Mouse (Mus musculus) hindbrain, embryonic 10.5 days (tissue): ENCODE results near the gene Cpeb3. TPM values are rescaled to one million over a fixed set of nuclear protein-coding genes. Genes with fewer than 3 reads are reported as not detected.

Experiments used
- DNase-seq: peaks from one replicate; pipeline ENCODE4 v3.0.0-alpha.2; 2017; ENCODE audit warnings: low spot score
- H3K27ac ChIP-seq: fragments of 300-500 bp; sonication (generic); 2 replicates; pipeline ENCODE4 v1.5.1; 2016; ENCODE audit warnings: mild to moderate bottlenecking, moderate library complexity
- H3K27me3 ChIP-seq: fragments of 300-500 bp; sonication (generic); 2 replicates; pipeline ENCODE4 v1.6.1; 2016; ENCODE audit warnings: mild to moderate bottlenecking; ENCODE audit not compliant: poor library complexity, insufficient read depth, severe bottlenecking
- H3K36me3 ChIP-seq: fragments of 300-500 bp; sonication (generic); 2 replicates; pipeline ENCODE4 v1.6.1; 2016; ENCODE audit warnings: mild to moderate bottlenecking, moderate library complexity
- H3K4me1 ChIP-seq: fragments of 300-500 bp; sonication (generic); replicated peaks from 2 replicates; pipeline ENCODE4 v1.6.1; 2016; ENCODE audit warnings: mild to moderate bottlenecking
- H3K4me3 ChIP-seq: fragments of 300-500 bp; sonication (generic); 2 replicates; pipeline ENCODE4 v1.5.1; 2016; ENCODE audit warnings: mild to moderate bottlenecking, moderate library complexity
- H3K9me3 ChIP-seq: fragments of 300-500 bp; sonication (generic); 2 replicates; pipeline ENCODE4 v1.6.1; 2016; ENCODE audit warnings: mild to moderate bottlenecking, moderate library complexity
- WGBS: fragments of 180-500 bp; shearing (Covaris S2); methylation state at CpG from one replicate; pipeline ENCODE4 v1.1.7; 2016; 5-methylcytosine and 5-hydroxymethylcytosine counted together
- polyA plus RNA-seq: library from polyadenylated mRNA; unstranded; fragments of >200 nt; fragmentation: Nextera tagmentation; extraction: Ambion mirVana; gene quantifications from 2 replicates; pipeline ENCODE4 v1.2.1, GENCODE M21; 2016

Gene Cpeb3
- polyA plus RNA-seq, 1 experiment from 2014 or later, result 2.9 TPM

GRCm38 (mm10) chr19:37069243-37069642, 139.2 kb downstream of the Cpeb3 start:
- no peak overlapping the region for H3K27ac ChIP-seq
- no peaks in the 10 kb centered on the region for H3K9me3 ChIP-seq
- WGBS, result 83% methylated on average over 4 of the region's 4 CpGs
- H3K4me3 ChIP-seq, result no peak overlapping the region
- H3K27me3 ChIP-seq, result no peaks in the 10 kb centered on the region
- DNase-seq, result no peak
- no peaks in the 10 kb centered on the region for H3K4me1 ChIP-seq
- no peaks in the 10 kb centered on the region for H3K36me3 ChIP-seq

DNA sequence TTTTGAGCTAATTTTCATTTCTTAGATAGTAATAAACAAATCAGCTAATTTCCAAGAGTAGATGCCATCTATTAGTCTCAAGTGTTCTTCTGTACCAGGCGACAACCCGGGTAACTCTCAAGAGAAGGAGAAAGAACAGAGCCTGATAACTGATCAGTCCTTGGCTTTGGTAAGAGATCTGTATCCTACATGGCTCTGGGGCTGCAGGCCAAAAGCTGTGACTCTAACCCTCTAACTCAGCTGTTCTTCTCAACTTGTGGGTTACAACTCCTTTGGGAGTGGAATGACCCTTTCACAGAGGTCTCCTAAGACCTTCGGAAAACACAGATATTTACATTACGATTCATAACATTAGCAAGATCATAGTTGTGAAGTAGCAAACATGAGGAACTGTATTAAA, 148.3 kb downstream of the Cpeb3 start:
- no peaks in the 10 kb centered on the region for H3K27me3 ChIP-seq
- H3K4me3 ChIP-seq, result no peak overlapping the region
- H3K36me3 ChIP-seq, result no peaks in the 10 kb centered on the region
- no peaks in the 10 kb centered on the region for H3K9me3 ChIP-seq
- no peaks in the 10 kb centered on the region for H3K4me1 ChIP-seq
- DNase-seq, result no peak
- 93% methylated on average over 4 of the region's 4 CpGs for whole genome bisulfite sequencing
- no peak overlapping the region for H3K27ac ChIP-seq

- Histone ChIP-seq H3K27me3 (no peaks in the 10 kb centered on the region), H3K27ac (no peak overlapping the region), H3K4me3 (no peak overlapping the region), H3K9me3 (no peaks in the 10 kb centered on the region), H3K4me1 (no peaks in the 10 kb centered on the region), H3K36me3 (no peaks in the 10 kb centered on the region)
- 69% methylated on average over 2 of the region's 2 CpGs for WGBS
- DNase-seq, result no peak
These were observed 148.8 kb downstream of the Cpeb3 start for GRCm38 (mm10) chr19:37059623-37060022.

DNA sequence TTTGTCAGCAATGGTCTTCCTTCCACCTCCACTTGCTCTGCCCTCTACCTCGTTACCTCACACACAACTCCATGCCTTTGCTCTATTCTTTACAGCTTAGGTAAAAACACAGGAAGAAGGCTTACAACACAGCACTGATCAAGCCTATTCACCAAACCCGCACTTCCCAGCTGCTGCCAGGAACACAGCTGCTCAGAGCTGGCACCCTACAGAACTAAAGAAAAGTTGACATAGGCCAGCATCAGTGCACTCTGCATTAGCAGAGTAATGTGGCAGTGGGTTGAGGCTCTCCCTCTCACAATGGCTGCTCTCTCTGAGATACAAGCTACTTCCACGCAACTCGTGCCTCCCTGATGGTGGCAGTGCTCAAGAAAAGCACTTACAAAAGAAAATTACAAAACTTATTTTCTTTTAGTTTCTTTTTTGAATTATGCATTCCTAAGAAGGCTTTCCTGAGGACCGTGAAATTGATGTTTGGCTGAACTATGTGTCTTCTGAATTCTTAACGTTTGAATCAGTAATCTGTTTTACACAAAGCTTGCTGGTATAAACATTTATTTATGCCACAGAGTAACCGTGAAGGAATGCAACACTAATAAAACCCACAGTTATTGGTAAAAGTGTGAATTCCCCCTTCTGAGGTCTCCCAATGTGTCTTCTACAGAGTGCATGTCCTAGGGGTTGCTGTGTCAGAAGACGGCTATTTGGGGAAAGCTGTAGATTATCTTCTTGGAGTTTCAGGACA, 151.1 kb downstream of the Cpeb3 start:
- DNase-seq, result no peak
- H3K4me1 ChIP-seq, result no peaks in the 10 kb centered on the region
- no peak overlapping the region for H3K4me3 ChIP-seq
- H3K36me3 ChIP-seq, result no peaks in the 10 kb centered on the region
- no peaks in the 10 kb centered on the region for H3K27me3 ChIP-seq
- no peaks in the 10 kb centered on the region for H3K9me3 ChIP-seq
- 77% methylated on average over 8 of the region's 8 CpGs for WGBS
- no peak overlapping the region for H3K27ac ChIP-seq

GRCm38 (mm10) chr19:37055976-37056556, 152.3 kb downstream of the Cpeb3 start:
- Histone ChIP-seq H3K36me3 (no peaks in the 10 kb centered on the region), H3K9me3 (no peaks in the 10 kb centered on the region), H3K4me3 (no peak overlapping the region), H3K27ac (no peak overlapping the region), H3K4me1 (no peaks in the 10 kb centered on the region), H3K27me3 (no peaks in the 10 kb centered on the region)
- no peak for DNase-seq
- 85% methylated on average over 4 of the region's 4 CpGs for WGBS

GRCm38 (mm10) chr19:37050643-37051345, 157.6 kb downstream of the Cpeb3 start:
- 78% methylated on average over 4 of the region's 4 CpGs for WGBS

DNA sequence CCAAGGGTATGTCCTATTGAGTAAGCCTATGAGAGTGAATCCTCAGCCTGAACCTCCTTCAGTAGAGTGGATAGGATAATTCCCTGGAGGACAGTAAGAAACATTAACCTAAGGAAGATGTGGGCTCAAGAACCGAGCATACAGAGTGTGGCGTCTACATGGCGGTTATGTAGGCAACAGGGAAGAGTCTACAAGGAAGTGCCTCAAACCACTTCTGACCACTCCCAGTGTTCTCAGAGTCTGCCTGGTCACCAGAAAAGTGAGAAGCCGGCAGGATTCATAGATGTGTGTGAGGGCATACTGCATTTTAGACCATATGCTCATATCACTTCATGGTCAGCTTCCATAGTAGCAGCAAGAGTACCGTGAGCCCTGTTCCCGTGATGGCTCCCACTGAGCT, 159.9 kb downstream of the Cpeb3 start:
- Histone ChIP-seq H3K4me3 (no peak overlapping the region), H3K27me3 (no peaks in the 10 kb centered on the region), H3K36me3 (no peaks in the 10 kb centered on the region), H3K27ac (no peak overlapping the region), H3K9me3 (no peaks in the 10 kb centered on the region), H3K4me1 (no peaks in the 10 kb centered on the region)
- DNase-seq, result no peak
- WGBS, result 91% methylated on average over 6 of the region's 6 CpGs

More at GRCm38 (mm10) chr19:37050643-37051345, 157.6 kb downstream of the Cpeb3 start:
- Histone ChIP-seq H3K36me3 (no peaks in the 10 kb centered on the region), H3K9me3 (no peaks in the 10 kb centered on the region), H3K4me3 (no peak overlapping the region), H3K27ac (no peak overlapping the region), H3K27me3 (no peaks in the 10 kb centered on the region), H3K4me1 (no peaks in the 10 kb centered on the region)
- DNase-seq, result peak; percentile 37

DNA sequence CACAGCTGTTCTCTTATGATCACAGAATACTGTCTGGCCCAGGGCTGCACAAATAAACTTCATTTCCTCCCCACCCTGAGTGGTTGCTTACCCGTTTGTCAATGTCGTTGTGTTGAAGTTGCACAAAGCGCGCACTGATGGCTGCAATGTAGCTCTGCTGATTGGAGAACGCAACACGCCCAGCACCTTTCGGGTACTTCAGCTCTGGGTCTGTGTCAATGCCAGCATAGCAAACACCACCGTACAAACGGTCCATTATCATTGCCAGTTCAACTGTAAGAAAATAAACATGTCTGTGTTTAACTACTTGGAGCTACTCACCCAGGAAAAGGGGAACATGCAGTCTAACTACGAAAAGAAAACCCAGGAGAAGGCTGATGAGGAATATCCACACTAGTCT, 164.0 kb downstream of the Cpeb3 start:
- Histone ChIP-seq H3K9me3 (no peaks in the 10 kb centered on the region), H3K27ac (no peak overlapping the region), H3K36me3 (no peaks in the 10 kb centered on the region), H3K4me1 (no peaks in the 10 kb centered on the region), H3K27me3 (no peaks in the 10 kb centered on the region), H3K4me3 (no peak overlapping the region)
- DNase-seq, result no peak
- WGBS, result 93% methylated on average over 10 of the region's 10 CpGs

GRCm38 (mm10) chr19:37040906-37041305, 167.5 kb downstream of the Cpeb3 start:
- Histone ChIP-seq H3K27me3 (no peaks in the 10 kb centered on the region), H3K4me1 (no peaks in the 10 kb centered on the region), H3K27ac (no peak overlapping the region), H3K36me3 (no peaks in the 10 kb centered on the region), H3K4me3 (no peak overlapping the region), H3K9me3 (no peaks in the 10 kb centered on the region)
- DNase-seq, result no peak

DNA sequence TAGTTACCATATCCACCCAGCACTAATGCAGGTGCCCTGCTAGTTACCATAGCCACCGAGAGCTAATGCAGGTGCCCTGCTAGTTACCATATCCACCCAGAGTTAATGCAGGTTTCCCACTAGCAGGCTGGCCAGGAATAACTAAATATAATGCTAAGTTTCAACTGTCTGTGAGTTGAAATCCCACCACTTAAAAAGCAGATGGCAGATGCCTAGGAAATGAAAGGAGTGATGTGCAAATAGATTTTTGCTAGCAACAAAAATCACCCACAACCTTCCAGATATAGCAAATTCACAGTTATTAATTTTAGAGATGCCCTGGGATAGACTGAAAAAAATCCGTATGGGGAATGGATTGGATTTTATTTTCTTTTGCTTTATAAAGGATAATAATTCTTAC, 176.0 kb downstream of the Cpeb3 start:
- DNase-seq, result no peak
- 84% methylated on average over 2 of the region's 2 CpGs for WGBS
- Histone ChIP-seq H3K4me1 (no peaks in the 10 kb centered on the region), H3K9me3 (no peaks in the 10 kb centered on the region), H3K36me3 (no peaks in the 10 kb centered on the region), H3K27me3 (no peaks in the 10 kb centered on the region), H3K4me3 (no peak overlapping the region), H3K27ac (no peak overlapping the region)

DNA sequence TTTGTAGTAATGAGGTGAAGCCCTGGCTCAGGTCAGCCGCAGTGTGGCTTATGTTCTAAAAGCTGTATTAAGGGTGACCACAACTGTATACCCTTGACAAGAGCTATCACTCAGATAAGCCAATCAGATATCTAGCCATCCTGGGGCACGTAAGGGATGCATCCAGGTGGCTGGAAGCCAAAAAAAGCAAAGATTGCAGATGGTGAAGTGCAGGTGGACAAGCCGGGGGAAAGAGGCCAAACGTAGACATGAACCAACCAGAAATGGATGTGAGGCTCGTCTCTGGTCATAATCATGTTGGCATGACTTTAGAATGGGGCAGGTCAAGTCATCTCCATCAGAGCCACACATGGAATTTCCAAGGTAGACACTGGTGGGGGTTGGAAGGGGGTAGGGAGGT, 177.0 kb downstream of the Cpeb3 start:
- no peak overlapping the region for H3K4me3 ChIP-seq
- 91% methylated on average over 5 of the region's 5 CpGs for WGBS
- no peaks in the 10 kb centered on the region for H3K27me3 ChIP-seq
- no peak for DNase-seq
- no peaks in the 10 kb centered on the region for H3K4me1 ChIP-seq
- H3K36me3 ChIP-seq, result no peaks in the 10 kb centered on the region
- H3K27ac ChIP-seq, result no peak overlapping the region
- H3K9me3 ChIP-seq, result no peaks in the 10 kb centered on the region

DNA sequence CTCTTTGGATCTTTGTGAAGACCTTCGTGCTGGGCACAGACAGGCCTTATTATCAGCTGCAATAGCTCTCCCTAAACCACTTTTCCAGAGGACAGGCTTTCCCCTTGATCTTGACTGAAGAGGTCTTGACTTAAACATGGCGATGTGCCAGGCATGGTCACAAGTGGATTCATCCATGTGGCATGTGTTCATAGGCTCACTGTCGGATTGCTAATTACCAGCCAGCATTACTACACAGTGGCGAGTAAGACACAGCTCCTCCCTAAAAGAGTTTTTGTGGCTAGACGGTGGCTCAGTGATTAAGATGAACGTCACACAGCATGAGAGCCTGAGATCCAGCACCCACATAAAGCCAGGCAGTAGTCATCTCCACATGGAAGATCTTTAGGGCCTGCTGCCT, 178.6 kb downstream of the Cpeb3 start:
- Histone ChIP-seq H3K27ac (no peak overlapping the region), H3K9me3 (no peaks in the 10 kb centered on the region), H3K4me3 (no peak overlapping the region), H3K36me3 (no peaks in the 10 kb centered on the region), H3K27me3 (no peaks in the 10 kb centered on the region), H3K4me1 (peaks cover 13% of the 10 kb centered on the region; the same call in 1 of the 2 replicates)
- no peak for DNase-seq
- WGBS, result 88% methylated on average over 6 of the region's 6 CpGs

DNA sequence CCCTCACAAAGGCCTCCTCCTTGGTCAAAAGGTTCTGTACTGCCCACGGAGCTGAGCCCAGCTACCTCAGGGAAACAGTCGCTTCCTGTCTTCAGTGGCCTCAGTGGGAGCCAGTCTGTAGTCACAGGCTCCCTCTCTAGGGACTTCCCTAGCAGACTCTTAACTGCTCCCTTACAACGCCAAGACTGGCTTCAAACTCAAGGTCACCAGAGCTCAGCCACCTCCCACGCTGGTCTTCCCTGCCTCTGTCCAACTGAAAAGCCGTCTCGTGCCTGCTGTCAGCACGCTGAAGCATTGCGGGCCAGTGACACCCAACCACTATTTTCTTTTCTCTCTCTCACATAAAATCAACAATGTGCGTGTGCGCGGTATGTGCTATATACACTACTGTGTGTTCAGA, 182.0 kb downstream of the Cpeb3 start:
- Histone ChIP-seq H3K4me3 (no peak overlapping the region), H3K9me3 (no peaks in the 10 kb centered on the region), H3K4me1 (peaks cover 24% of the 10 kb centered on the region), H3K27me3 (no peaks in the 10 kb centered on the region), H3K36me3 (no peaks in the 10 kb centered on the region), H3K27ac (peak overlapping the region; percentile 30; the same call in 1 of the 2 replicates)
- DNase-seq, result no peak
- 83% methylated on average over 11 of the region's 11 CpGs for WGBS
